Mouse (Mus musculus): ENCODE measurements around the gene AC140267.1.

- TF ChIP-seq EP300 (IDR thresholded peaks at IDR 0.05) (no peak), CTCF (IDR thresholded peaks at IDR 0.05) (no peak)
Observed at GRCm38 (mm10) chr15:80213688-80214087, 21.9 kb upstream of the AC140267.1 start.

All from lung, postnatal 0 days (tissue).